ENCODE assay signal across 10 mouse cellular contexts in genomic region chr4:130913511-130913910, GRCm38 (mm10). TPM values are rescaled to one million over a fixed set of nuclear protein-coding genes. Genes with fewer than 3 reads are reported as not detected.
A peak's percentile ranks its signal among the peaks of the same experiment; 100 is the strongest.
DNase-seq lines count a peak whose midpoint lies in the region; TF ChIP-seq lines count a peak whose summit lies in the region.
"Had no signal": no experiment of that assay in that cellular context is flagged by ENCODE, and none has a peak within 500 bp of the region (broad histone marks: within the 10 kb centered on the region; RNA-seq: fewer than 3 reads in every experiment).

No protein-coding gene starts in this region.

- no peaks in the 10 kb centered on the region for H3K36me3 ChIP-seq in ES-Bruce4 (ENCODE audit: control insufficient read depth, insufficient read depth, low read length, poor library complexity, severe bottlenecking)
- no peaks in the 10 kb centered on the region; the same call in 1 of the 2 replicates for H3K36me3 ChIP-seq in macrophage (ENCODE audit: inconsistent target)

- peak overlapping the region; percentile 52 for H3K9ac ChIP-seq in ES-Bruce4 (ENCODE audit: low read depth, poor library complexity, severe bottlenecking)

- DNase-seq in layer of hippocampus, adult 2 months (ENCODE audit: low spot score in 2 of 2) = no peak
- no peak for DNase-seq in layer of hippocampus, adult 11-12 months (ENCODE audit: low spot score)
- no peak for DNase-seq in frontal cortex, adult 2 months (ENCODE audit: extremely low spot score in 1 of 2, low spot score in 1 of 2)
- no peak for DNase-seq in adrenal gland, postnatal 14 days
- DNase-seq: left cerebral cortex, postnatal 4 days; right cerebral cortex, adult 18-20 months had no signal

- H3K27me3 ChIP-seq in ES-Bruce4 (ENCODE audit: control insufficient read depth, insufficient read depth, low read length, poor library complexity, severe bottlenecking) = no peaks in the 10 kb centered on the region

- no peaks in the 10 kb centered on the region for H3K9me3 ChIP-seq in ES-Bruce4 (replicated peaks; ENCODE audit: control insufficient read depth, insufficient read depth, low read length, poor library complexity, severe bottlenecking)

- no peak for TF ChIP-seq EP300 in ES-Bruce4 (IDR thresholded peaks at IDR 0.05; ENCODE audit: insufficient read depth, low read depth, low read length)

- peaks cover 55% of the 10 kb centered on the region for H3K79me2 ChIP-seq in macrophage (ENCODE audit: inconsistent target)

- H3K27ac ChIP-seq in layer of hippocampus, adult 2 months = peak overlapping the region; percentile 55; the same call in 1 of the 2 replicates
- H3K27ac ChIP-seq in ES-Bruce4 (ENCODE audit: insufficient read depth, low read length) (peak overlapping the region; percentile 75), macrophage (peak overlapping the region; percentile 100)
- peak overlapping the region; percentile 71 for H3K27ac ChIP-seq in brown adipose tissue, adult 24 weeks (replicated peaks; ENCODE audit: low read depth, low read length)

- peaks cover 6% of the 10 kb centered on the region for H3K4me1 ChIP-seq in ES-Bruce4 (ENCODE audit: control insufficient read depth, insufficient read depth, low read length)
- 0 out of 2 replicates have a peak, but pooled peaks cover 3% of the 10 kb centered on the region for H3K4me1 ChIP-seq in brown adipose tissue, adult 24 weeks (ENCODE audit: control insufficient read depth, insufficient read depth, insufficient read length, low read length)

- no peak for TF ChIP-seq CTCF in layer of hippocampus, adult 2 months (conservative IDR thresholded peaks at IDR 0.05)
- TF ChIP-seq CTCF in ES-Bruce4 (IDR thresholded peaks at IDR 0.05; ENCODE audit: low read depth, low read length) = no peak

- 0% methylated on average over 3 of the region's 3 CpGs for WGBS in macrophage (ENCODE audit: missing documents)

- TF ChIP-seq POLR2A in ES-Bruce4 (IDR thresholded peaks at IDR 0.05; ENCODE audit: insufficient read depth, low read length) = no peak

- H3K4me3 ChIP-seq in layer of hippocampus, adult 2 months = no peak overlapping the region
- H3K4me3 ChIP-seq in ES-Bruce4 (ENCODE audit: low read depth, low read length) = peak overlapping the region; percentile 56
- peak overlapping the region; percentile 53 for H3K4me3 ChIP-seq in brown adipose tissue, adult 24 weeks (ENCODE audit: insufficient read depth, low read depth, low read length)
- peak overlapping the region; percentile 92 for H3K4me3 ChIP-seq in macrophage (ENCODE audit: inconsistent target)

RNA-seq across cellular contexts. Expression of gene Laptm5, which starts 0.6 kb away (rescaled TPM):
- 10 to 100 TPM; 33.9 to 34.0 TPM for total RNA-seq in layer of hippocampus, adult 2 months (2021)
- polyA plus RNA-seq in ES-Bruce4 (2011; ENCODE audit: insufficient read depth, insufficient read length, low read depth, missing spikeins) (30.2 and 35.4 TPM in 2 replicates), macrophage (2018) (1,448 to 1,968 TPM (median 1,759 TPM) in 3 replicates)
- 14.0 and 16.4 TPM in 2 replicates for polyA plus RNA-seq in brown adipose tissue, adult 24 weeks (2012; ENCODE audit: insufficient read depth, insufficient read length, missing spikeins)
- total RNA-seq in macrophage (2018; cell fraction: chromatin; rRNA removed) = 100 to 1,000 TPM in 20 of 26 experiments, 10 to 100 TPM in 6; 40.7 to 813 (median 353) TPM
- 1,000 to 10,000 TPM in 25 of 26 experiments, 100 to 1,000 TPM in 1; 986 to 2,150 (median 1,338) TPM for total RNA-seq in macrophage (2018; cell fraction: cytosol; rRNA removed)
- 1,000 to 10,000 TPM in 13 of 26 experiments, 100 to 1,000 TPM in 13; 156 to 1,616 (median 999) TPM for total RNA-seq in macrophage (2018; cell fraction: nucleus; rRNA removed)
- 45.3 and 63.2 TPM in 2 replicates for polyA plus RNA-seq in frontal cortex, adult 2 months (2012; rRNA removed)
- total RNA-seq in adrenal gland, postnatal 14 days (2021) = 15.2 and 52.4 TPM in 2 replicates

RNA-seq across cellular contexts. Expression of gene Matn1, which starts 30.7 kb away (rescaled TPM):
- total RNA-seq in layer of hippocampus, adult 2 months (2021) = under 1 TPM; 0.41 to 0.64 TPM
- 1.9 and 2.4 TPM in 2 replicates for polyA plus RNA-seq in ES-Bruce4 (2011; ENCODE audit: insufficient read depth, insufficient read length, low read depth, missing spikeins)
- polyA plus RNA-seq in brown adipose tissue, adult 24 weeks (2012; ENCODE audit: insufficient read depth, insufficient read length, missing spikeins) = not detected in 2 replicates
- 1 to 10 TPM in 6 of 26 experiments, under 1 TPM in 10, not detected in 10; 0.32 to 1.6 (median 0.79) TPM for total RNA-seq in macrophage (2018; cell fraction: chromatin; rRNA removed)
- under 1 TPM in 24 of 26 experiments, not detected in 2; 0.11 to 0.59 (median 0.26) TPM for total RNA-seq in macrophage (2018; cell fraction: cytosol; rRNA removed)
- under 1 TPM in 15 of 26 experiments, not detected in 11; 0.27 to 0.96 (median 0.48) TPM for total RNA-seq in macrophage (2018; cell fraction: nucleus; rRNA removed)
- polyA plus RNA-seq in macrophage (2018) = 0.07 to 0.80 TPM (median 0.16 TPM) in 3 replicates
- polyA plus RNA-seq in frontal cortex, adult 2 months (2012; rRNA removed) = 0.65 and 0.82 TPM in 2 replicates
- not detected in 2 replicates for total RNA-seq in adrenal gland, postnatal 14 days (2021)
- polyA plus RNA-seq: heart, embryonic 14.5 days had no signal

Comparison
In these comparisons a context has a peak if more than half of its experiments do, and no peak if none do; other contexts are left out.
1. RNA of gene Laptm5, which starts 0.6 kb away (polyA plus RNA-seq): 1,448 to 1,968 TPM in macrophage; 45.3 to 63.2 TPM in frontal cortex, adult 2 months, 30.2 to 35.4 TPM in ES-Bruce4 and 14.0 to 16.4 TPM in brown adipose tissue, adult 24 weeks; every median in the first group is over 10 times any median in the second.
2. Peak in every context shown above with its lines, with median percentiles within 50 percentile points of each other: H3K27ac ChIP-seq.